Mouse (Mus musculus): ENCODE results near the gene Dixdc1. TPM values are rescaled to one million over a fixed set of nuclear protein-coding genes. Genes with fewer than 3 reads are reported as not detected.

Gene Dixdc1
- total RNA-seq, 2 experiments from 2014 or later, result 75.4 to 80.8 TPM

Other genes starting within 250 kb of the Dixdc1 start
- under 1 TPM in 1 of 2 experiments, not detected in 1; 0.21 TPM for gene Plet1, start 245.0 kb downstream of the Dixdc1 start, total RNA-seq (2021)
- 10 to 100 TPM; 27.6 to 29.8 TPM for gene Pts, start 210.8 kb downstream of the Dixdc1 start, total RNA-seq (2021)
- gene Il18, start 184.7 kb downstream of the Dixdc1 start, total RNA-seq (2021), result 10 to 100 TPM; 27.1 to 29.8 TPM
- gene Bco2, start 184.3 kb downstream of the Dixdc1 start, total RNA-seq (2021), result 1 to 10 TPM; 3.4 to 3.8 TPM
- gene Tex12, start 178.2 kb downstream of the Dixdc1 start, total RNA-seq (2021), result not detected
- gene Sdhd, start 135.7 kb downstream of the Dixdc1 start, total RNA-seq (2021), result 100 to 1,000 TPM; 111 TPM
- 100 to 1,000 TPM; 247 to 254 TPM for gene Timm8b, start 135.6 kb downstream of the Dixdc1 start, total RNA-seq (2021)
- gene Pih1d2, start 122.2 kb downstream of the Dixdc1 start, total RNA-seq (2021), result 1 to 10 TPM; 3.3 to 4.2 TPM
- gene Nkapd1, start 122.1 kb downstream of the Dixdc1 start, total RNA-seq (2021), result 10 to 100 TPM; 22.5 to 26.5 TPM
- gene Dlat, start 79.7 kb downstream of the Dixdc1 start, total RNA-seq (2021), result 100 to 1,000 TPM; 115 to 117 TPM
- gene 2310030G06Rik, start 7.0 kb upstream of the Dixdc1 start, total RNA-seq (2021), result 1 to 10 TPM; 2.1 to 2.8 TPM
- 100 to 1,000 TPM; 125 to 140 TPM for gene Cryab, start 11.8 kb upstream of the Dixdc1 start, total RNA-seq (2021)
- 1 to 10 TPM; 1.4 to 1.5 TPM for gene Hspb2, start 12.8 kb upstream of the Dixdc1 start, total RNA-seq (2021)
- 1 to 10 TPM; 4.7 to 6.1 TPM for gene Fdxacb1, start 28.7 kb upstream of the Dixdc1 start, total RNA-seq (2021)
- gene Alg9, start 35.5 kb upstream of the Dixdc1 start, total RNA-seq (2021), result 10 to 100 TPM; 25.5 to 26.3 TPM
- gene 1110032A03Rik, start 36.0 kb upstream of the Dixdc1 start, total RNA-seq (2021), result 10 to 100 TPM; 32.6 to 34.2 TPM
- 10 to 100 TPM; 17.6 to 19.1 TPM for gene Ppp2r1b, start 105.8 kb upstream of the Dixdc1 start, total RNA-seq (2021)

All from left cerebral cortex, postnatal 25 days (tissue).